Mouse (Mus musculus) neural tube, embryonic 13.5 days (tissue): ENCODE results near the gene 1700125H20Rik. TPM values are rescaled to one million over a fixed set of nuclear protein-coding genes. Genes with fewer than 3 reads are reported as not detected.

Source experiments
- ATAC-seq: fragments of 200-750 bp; cut with Nextera tagmentation; 2 replicates; pipeline ENCODE4 v1.8.0; 2017; ENCODE audit warnings: low read depth, mild to moderate bottlenecking, moderate TSS enrichment, moderate library complexity
- H3K27ac ChIP-seq: fragments of 300-500 bp; sonication (generic); replicated peaks from 2 replicates; pipeline ENCODE4 v1.5.1; 2015; ENCODE audit warnings: moderate library complexity, mild to moderate bottlenecking, inconsistent platforms
- H3K27me3 ChIP-seq: fragments of 300-500 bp; sonication (generic); 2 replicates; pipeline ENCODE4 v1.6.1; 2015; ENCODE audit warnings: mild to moderate bottlenecking, inconsistent platforms
- H3K36me3 ChIP-seq: fragments of 300-500 bp; sonication (generic); 2 replicates; pipeline ENCODE4 v1.6.1; 2015; ENCODE audit warnings: mild to moderate bottlenecking, inconsistent platforms
- H3K4me1 ChIP-seq: fragments of 300-500 bp; sonication (generic); replicated peaks from 2 replicates; pipeline ENCODE4 v1.6.1; 2015; ENCODE audit warnings: inconsistent platforms
- H3K4me2 ChIP-seq: fragments of 300-500 bp; sonication (generic); 2 replicates; pipeline ENCODE4 v1.6.1; 2015; ENCODE audit warnings: inconsistent platforms, mild to moderate bottlenecking, moderate library complexity
- H3K4me3 ChIP-seq: fragments of 300-500 bp; sonication (generic); 2 replicates; pipeline ENCODE4 v1.5.1; 2015; ENCODE audit warnings: mild to moderate bottlenecking, inconsistent platforms
- H3K9ac ChIP-seq: fragments of 300-500 bp; sonication (generic); 2 replicates; pipeline ENCODE4 v1.6.1; 2015; ENCODE audit warnings: moderate library complexity, mild to moderate bottlenecking, inconsistent platforms
- H3K9me3 ChIP-seq: fragments of 300-500 bp; sonication (generic); 2 replicates; pipeline ENCODE4 v1.6.1; 2016; ENCODE audit warnings: inconsistent platforms
- WGBS: fragments of 180-500 bp; shearing (Covaris S2); methylation state at CpG from one replicate; pipeline ENCODE4 v1.1.7; 2015; 5-methylcytosine and 5-hydroxymethylcytosine counted together
- polyA plus RNA-seq: library from polyadenylated mRNA; unstranded; fragments of >200 nt; fragmentation: Nextera tagmentation; extraction: Ambion mirVana; gene quantifications from 2 replicates; pipeline ENCODE4 v1.2.1, GENCODE M21; 2015

The 1700125H20Rik gene
- polyA plus RNA-seq, 1 experiment from 2014 or later = 0.70 TPM

- H3K4me1 ChIP-seq = no peaks in the 10 kb centered on the region
- H3K27ac ChIP-seq = no peak overlapping the region
- 95% methylated on average over 11 of the region's 11 CpGs for WGBS
- H3K4me3 ChIP-seq = no peak overlapping the region
- H3K9me3 ChIP-seq = no peaks in the 10 kb centered on the region
- H3K36me3 ChIP-seq = peaks cover 90% of the 10 kb centered on the region
- no peaks in the 10 kb centered on the region for H3K27me3 ChIP-seq
- no peak for ATAC-seq
- H3K9ac ChIP-seq = no peak overlapping the region
- no peak overlapping the region for H3K4me2 ChIP-seq
Observed at GRCm38 (mm10) chr11:85194206-85194605, 24.0 kb downstream of the 1700125H20Rik start.

- ATAC-seq = no peak
- Histone ChIP-seq H3K36me3 (peaks cover 91% of the 10 kb centered on the region), H3K4me3 (no peak overlapping the region), H3K4me1 (no peaks in the 10 kb centered on the region), H3K27me3 (no peaks in the 10 kb centered on the region), H3K9me3 (no peaks in the 10 kb centered on the region), H3K4me2 (no peak overlapping the region), H3K9ac (no peak overlapping the region), H3K27ac (no peak overlapping the region)
- WGBS = 93% methylated on average over 9 of the region's 9 CpGs
Observed at GRCm38 (mm10) chr11:85196046-85196445, 25.8 kb downstream of the 1700125H20Rik start.

DNA sequence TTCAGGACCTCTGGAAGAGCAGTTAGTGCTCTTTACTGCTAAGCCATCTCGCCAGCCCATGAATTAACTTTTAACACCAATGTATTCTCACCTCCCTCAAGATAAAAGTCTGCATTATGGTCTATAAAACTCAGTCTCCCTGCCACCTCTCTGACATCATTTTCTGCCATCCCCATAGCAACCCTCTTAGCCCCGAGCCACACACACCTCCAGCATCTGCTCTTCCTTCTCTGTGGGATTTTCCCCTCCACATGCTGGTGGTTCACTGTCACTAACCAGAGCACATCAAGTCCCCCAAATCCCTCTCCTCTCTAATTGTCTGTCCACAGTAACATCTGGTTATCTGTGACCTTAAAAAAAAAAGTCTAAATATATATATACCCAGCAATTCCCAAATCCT lies 28.7 kb downstream of the 1700125H20Rik start:
- no peak for ATAC-seq
- WGBS = 87% methylated on average over 2 of the region's 2 CpGs
- Histone ChIP-seq H3K9me3 (no peaks in the 10 kb centered on the region), H3K36me3 (peaks cover 90% of the 10 kb centered on the region), H3K27ac (no peak overlapping the region), H3K27me3 (no peaks in the 10 kb centered on the region), H3K4me1 (no peaks in the 10 kb centered on the region), H3K4me2 (no peak overlapping the region), H3K4me3 (no peak overlapping the region), H3K9ac (no peak overlapping the region)

DNA sequence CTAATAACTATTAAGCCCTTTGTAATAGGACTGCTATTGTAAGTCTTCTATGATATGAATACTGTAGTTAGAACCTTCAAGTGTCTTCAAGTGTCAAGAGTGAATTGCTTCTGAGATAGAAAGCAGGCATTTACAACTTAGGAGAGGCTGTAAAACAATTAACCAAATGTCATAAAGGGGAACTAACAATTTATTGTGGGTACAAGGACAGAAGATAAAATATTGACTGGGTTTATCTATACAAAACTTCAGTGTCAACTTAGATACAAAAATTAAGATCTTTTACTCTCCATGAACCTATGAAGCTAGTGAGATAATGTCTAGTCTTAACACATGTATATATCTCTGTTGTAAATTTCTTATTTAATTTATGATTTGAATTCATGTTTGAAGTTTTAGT lies 36.0 kb downstream of the 1700125H20Rik start:
- peaks cover 73% of the 10 kb centered on the region for H3K36me3 ChIP-seq
- H3K4me2 ChIP-seq = no peak overlapping the region
- H3K4me3 ChIP-seq = no peak overlapping the region
- H3K9me3 ChIP-seq = no peaks in the 10 kb centered on the region
- no peaks in the 10 kb centered on the region for H3K4me1 ChIP-seq
- H3K27ac ChIP-seq = no peak overlapping the region
- no peaks in the 10 kb centered on the region for H3K27me3 ChIP-seq
- ATAC-seq = no peak
- no peak overlapping the region for H3K9ac ChIP-seq

DNA sequence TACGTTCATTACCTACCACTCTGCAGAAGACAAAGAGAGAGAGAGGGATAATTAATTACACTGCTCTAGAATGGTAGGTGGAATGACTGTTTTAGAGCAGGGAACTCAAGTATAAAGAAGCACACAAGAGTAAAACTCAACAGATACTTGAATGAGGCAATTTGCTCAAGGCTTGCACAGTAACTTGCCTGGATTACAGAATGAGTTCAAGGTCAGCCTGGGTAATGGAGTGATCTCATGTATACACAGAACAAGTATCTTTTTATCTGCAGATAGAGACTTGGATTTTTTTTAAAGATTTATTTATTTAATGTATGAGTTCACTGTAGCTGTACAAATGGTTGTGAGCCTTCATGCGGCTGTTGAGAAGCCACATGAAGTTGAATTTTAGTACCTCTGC lies 40.9 kb downstream of the 1700125H20Rik start:
- peaks cover 85% of the 10 kb centered on the region for H3K36me3 ChIP-seq
- no peaks in the 10 kb centered on the region for H3K4me1 ChIP-seq
- no peak overlapping the region for H3K9ac ChIP-seq
- H3K27me3 ChIP-seq = no peaks in the 10 kb centered on the region
- H3K9me3 ChIP-seq = no peaks in the 10 kb centered on the region
- H3K27ac ChIP-seq = no peak overlapping the region
- ATAC-seq = no peak
- WGBS = 89% methylated on average over 2 of the region's 2 CpGs
- H3K4me2 ChIP-seq = no peak overlapping the region
- no peak overlapping the region for H3K4me3 ChIP-seq

DNA sequence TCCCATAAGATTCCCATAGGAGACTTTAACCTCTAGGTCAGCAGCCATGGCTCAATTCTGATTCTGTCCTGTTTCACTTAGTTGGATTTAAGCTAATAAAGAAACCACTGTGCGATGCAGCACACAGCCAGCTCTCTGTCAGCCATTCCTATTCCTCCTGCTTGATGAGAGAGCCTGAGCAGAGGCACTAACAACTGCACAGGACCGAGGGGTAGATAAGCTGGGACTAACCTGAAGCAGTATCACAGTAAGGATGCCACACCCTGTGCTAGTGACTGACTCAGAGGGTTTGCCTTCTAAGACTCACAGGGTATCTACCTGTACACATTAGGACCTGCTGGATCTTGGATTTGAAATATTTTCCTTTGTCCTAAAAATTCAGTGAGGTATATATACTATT lies 43.0 kb downstream of the 1700125H20Rik start:
- Histone ChIP-seq H3K4me3 (no peak overlapping the region), H3K27me3 (no peaks in the 10 kb centered on the region), H3K9me3 (no peaks in the 10 kb centered on the region), H3K4me2 (no peak overlapping the region), H3K4me1 (no peaks in the 10 kb centered on the region), H3K36me3 (peaks cover 72% of the 10 kb centered on the region), H3K27ac (no peak overlapping the region), H3K9ac (no peak overlapping the region)
- WGBS = 96% methylated on average over 2 of the region's 2 CpGs
- ATAC-seq = no peak

- no peak overlapping the region for H3K4me2 ChIP-seq
- no peaks in the 10 kb centered on the region for H3K9me3 ChIP-seq
- no peak overlapping the region for H3K27ac ChIP-seq
- H3K9ac ChIP-seq = no peak overlapping the region
- no peaks in the 10 kb centered on the region for H3K4me1 ChIP-seq
- no peaks in the 10 kb centered on the region for H3K27me3 ChIP-seq
- no peak overlapping the region for H3K4me3 ChIP-seq
- ATAC-seq = no peak
- 97% methylated on average over 3 of the region's 3 CpGs for WGBS
- peaks cover 59% of the 10 kb centered on the region for H3K36me3 ChIP-seq
Observed at GRCm38 (mm10) chr11:85214679-85215078, 44.5 kb downstream of the 1700125H20Rik start.

DNA sequence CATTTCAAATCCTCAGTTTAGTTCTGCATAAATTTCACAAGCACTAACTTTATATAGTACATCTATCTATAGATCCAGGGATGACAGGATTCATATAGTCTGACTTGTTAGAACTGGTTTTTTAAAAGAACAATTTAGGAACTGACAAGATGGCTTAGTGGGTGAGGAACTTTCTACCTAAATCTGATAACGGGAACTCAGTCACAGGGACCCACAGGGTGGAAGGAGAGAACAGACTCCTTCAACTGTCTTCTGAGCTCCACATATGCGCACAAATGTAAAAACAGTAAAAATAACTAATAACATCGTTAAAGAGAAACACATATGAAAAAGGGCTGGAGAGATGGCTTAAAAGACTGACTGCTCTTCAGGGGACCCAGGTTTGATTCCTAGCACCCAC lies 48.8 kb downstream of the 1700125H20Rik start:
- H3K4me2 ChIP-seq = no peak overlapping the region
- H3K9ac ChIP-seq = no peak overlapping the region
- no peaks in the 10 kb centered on the region for H3K27me3 ChIP-seq
- H3K27ac ChIP-seq = no peak overlapping the region
- H3K9me3 ChIP-seq = no peaks in the 10 kb centered on the region
- no peak overlapping the region for H3K4me3 ChIP-seq
- no peak for ATAC-seq
- peaks cover 25% of the 10 kb centered on the region for H3K36me3 ChIP-seq
- WGBS = 93% methylated on average over 3 of the region's 3 CpGs
- no peaks in the 10 kb centered on the region for H3K4me1 ChIP-seq

DNA sequence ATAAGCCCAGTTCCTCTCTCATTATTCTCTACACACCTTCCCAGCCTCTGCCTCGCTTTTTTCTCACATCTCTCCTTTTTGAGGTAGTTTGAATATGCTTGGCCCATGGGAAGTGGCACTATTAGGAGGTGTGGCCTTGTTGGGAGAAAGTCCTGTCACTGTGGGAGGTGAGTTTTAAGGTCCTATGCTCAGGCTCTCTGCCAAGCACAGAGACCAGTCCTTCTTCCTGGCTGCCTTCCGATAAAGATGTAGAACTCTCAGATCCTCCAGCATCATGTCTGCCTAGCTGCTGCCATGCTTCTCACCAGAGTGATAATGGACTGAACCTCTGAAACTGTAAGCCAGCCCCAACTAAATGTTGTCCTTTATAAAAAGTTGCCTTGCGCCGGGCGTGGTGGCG lies 52.4 kb downstream of the 1700125H20Rik start:
- Histone ChIP-seq H3K4me1 (no peaks in the 10 kb centered on the region), H3K4me3 (no peak overlapping the region), H3K9me3 (no peaks in the 10 kb centered on the region), H3K4me2 (no peak overlapping the region), H3K9ac (no peak overlapping the region), H3K27me3 (no peaks in the 10 kb centered on the region), H3K36me3 (peaks cover 12% of the 10 kb centered on the region), H3K27ac (no peak overlapping the region)
- ATAC-seq = no peak
- 98% methylated on average over 6 of the region's 6 CpGs for WGBS

GRCm38 (mm10) chr11:85223248-85223647 lies 53.0 kb downstream of the 1700125H20Rik start:
- ATAC-seq = no peak
- 98% methylated on average over 3 of the region's 3 CpGs for WGBS
- peaks cover 12% of the 10 kb centered on the region for H3K36me3 ChIP-seq
- H3K9ac ChIP-seq = no peak overlapping the region
- H3K4me3 ChIP-seq = no peak overlapping the region
- no peak overlapping the region for H3K27ac ChIP-seq
- H3K4me2 ChIP-seq = no peak overlapping the region
- no peaks in the 10 kb centered on the region for H3K9me3 ChIP-seq
- no peaks in the 10 kb centered on the region for H3K4me1 ChIP-seq
- no peaks in the 10 kb centered on the region for H3K27me3 ChIP-seq

Other genes with a start within 250 kb of the 1700125H20Rik start
- gene Car4, start 212.6 kb upstream of the 1700125H20Rik start, polyA plus RNA-seq = 6.3 and 6.4 TPM in 2 replicates
- gene Usp32, start 30.2 kb upstream of the 1700125H20Rik start, polyA plus RNA-seq = 10.8 and 11.6 TPM in 2 replicates
- 46.1 and 51.5 TPM in 2 replicates for gene Appbp2, start 64.7 kb downstream of the 1700125H20Rik start, polyA plus RNA-seq
- gene Ppm1d, start 140.8 kb downstream of the 1700125H20Rik start, polyA plus RNA-seq = 20.0 and 22.4 TPM in 2 replicates
- 37.7 and 37.8 TPM in 2 replicates for gene Bcas3, start 182.8 kb downstream of the 1700125H20Rik start, polyA plus RNA-seq